Mouse (Mus musculus) monocyte, adult 2 months (primary cell): ENCODE measurements at regions not wholly inside any gene's neighbourhood (a gene's known extent, or its start where the extent isn't known, plus 50 kb on each side); places are given as distances from the start of the nearest gene placed in this dataset.

ENCODE experiments used
- DNase-seq, 2 experiments: peaks; one replicate each; pipeline ENCODE4 v3.0.0; 2022; ENCODE audit warnings: low spot score in 2 of 2, low read depth in 1 of 2

- DNase-seq, result no peak
Observed at GRCm38 (mm10) chr5:64643584-64643983, 159.6 kb upstream of the Klf3 start.

- DNase-seq, result no peak
Observed at GRCm38 (mm10) chr5:64647417-64648125, 155.6 kb upstream of the Klf3 start.

GRCm38 (mm10) chr5:64648492-64648891 lies 154.7 kb upstream of the Klf3 start:
- DNase-seq, result no peak

- peak; percentile 20 to 21 for DNase-seq
Observed at GRCm38 (mm10) chr5:64651407-64651806, 151.8 kb upstream of the Klf3 start.

GRCm38 (mm10) chr5:64653764-64654163 lies 149.4 kb upstream of the Klf3 start:
- no peak for DNase-seq

GRCm38 (mm10) chr5:64655286-64655685 lies 147.9 kb upstream of the Klf3 start:
- DNase-seq, result no peak

- DNase-seq, result no peak
Observed at GRCm38 (mm10) chr5:64661959-64662358, 141.2 kb upstream of the Klf3 start.

GRCm38 (mm10) chr5:64662476-64662875 lies 140.7 kb upstream of the Klf3 start:
- no peak for DNase-seq

- no peak for DNase-seq
Observed at GRCm38 (mm10) chr5:64663766-64664165, 139.4 kb upstream of the Klf3 start.

- no peak for DNase-seq
Observed at GRCm38 (mm10) chr5:64665064-64665463, 138.1 kb upstream of the Klf3 start.

GRCm38 (mm10) chr5:64666256-64666655 lies 136.9 kb upstream of the Klf3 start:
- no peak for DNase-seq

GRCm38 (mm10) chr5:64667053-64667452 lies 136.1 kb upstream of the Klf3 start:
- no peak for DNase-seq

GRCm38 (mm10) chr5:64673861-64674260 lies 129.3 kb upstream of the Klf3 start:
- no peak for DNase-seq

- DNase-seq, result no peak
Observed at GRCm38 (mm10) chr5:64676214-64676945, 126.8 kb upstream of the Klf3 start.

GRCm38 (mm10) chr5:64676946-64677588 lies 126.1 kb upstream of the Klf3 start:
- DNase-seq, result peak; percentile 17 to 25

GRCm38 (mm10) chr5:64678706-64679105 lies 124.5 kb upstream of the Klf3 start:
- DNase-seq, result no peak

- DNase-seq, result no peak
Observed at GRCm38 (mm10) chr5:64679996-64680625, 123.1 kb upstream of the Klf3 start.

- no peak for DNase-seq
Observed at GRCm38 (mm10) chr5:64681161-64681560, 122.0 kb upstream of the Klf3 start.

GRCm38 (mm10) chr5:64682326-64682845 lies 120.8 kb upstream of the Klf3 start:
- DNase-seq, result no peak

- DNase-seq, result no peak
Observed at GRCm38 (mm10) chr5:64683419-64683818, 119.8 kb upstream of the Klf3 start.

- no peak for DNase-seq
Observed at GRCm38 (mm10) chr5:64684275-64684674, 118.9 kb upstream of the Klf3 start.
